1 mouse cellular context compared by ENCODE assay signal in genomic region chr13:24803196-24803595, GRCm38 (mm10).
TF ChIP-seq lines count a peak whose summit lies in the region.

No protein-coding gene starts in this region.

TF ChIP-seq in CH12.LX, 34 proteins besides CTCF, POLR2A, EP300 and RAD21:
- TF ChIP-seq TBP (conservative IDR thresholded peaks at IDR 0.05; ENCODE audit: low read depth, low read length) (0 out of 2 replicates have a peak, but pooled peaks have one; percentile 5), SMC3 (IDR thresholded peaks at IDR 0.05; ENCODE audit: low read depth, low read length) (no peak)
TF ChIP-seq in CH12.LX: peak in this region for 1.
